Mouse (Mus musculus): ENCODE measurements at regions not wholly inside any gene's neighbourhood (a gene's known extent, or its start where the extent isn't known, plus 50 kb on each side); places are given as distances from the start of the nearest gene placed in this dataset.

- TF ChIP-seq CTCF (IDR thresholded peaks at IDR 0.05; ENCODE audit: borderline replicate concordance, extremely low read depth, insufficient read depth, insufficient read length) (no peak), POLR2A (IDR thresholded peaks at IDR 0.05; ENCODE audit: borderline replicate concordance, extremely low read depth, insufficient read depth, insufficient read length, poor library complexity, severe bottlenecking) (no peak)
These were observed 157.2 kb upstream of the Zbtb20 start for GRCm38 (mm10) chr16:42718452-42718851.
